Mouse (Mus musculus) embryonic facial prominence, embryonic 11.5 days (tissue): ENCODE results near the gene Agxt. TPM values are rescaled to one million over a fixed set of nuclear protein-coding genes. Genes with fewer than 3 reads are reported as not detected.

Experiments
- ATAC-seq: fragments of 200-750 bp; cut with Nextera tagmentation; replicated peaks from 2 replicates; pipeline ENCODE4 v1.8.0; 2017; ENCODE audit warnings: low read depth; ENCODE audit not compliant: insufficient number of reproducible peaks, low FRiP score, low TSS enrichment
- DNase-seq: peaks from one replicate; pipeline ENCODE4 v3.0.0-alpha.2; 2015; ENCODE audit warnings: low spot score
- H3K27ac ChIP-seq: fragments of 300-500 bp; sonication (generic); replicated peaks from 2 replicates; pipeline ENCODE4 v1.5.1; 2014; ENCODE audit warnings: mild to moderate bottlenecking, low read depth, low read length, control low read depth
- H3K27me3 ChIP-seq: fragments of 300-500 bp; sonication (generic); 2 replicates; pipeline ENCODE4 v1.6.1; 2014; ENCODE audit warnings: mild to moderate bottlenecking, low read length, moderate library complexity, mixed read lengths; ENCODE audit not compliant: control insufficient read depth, insufficient read depth
- H3K36me3 ChIP-seq: fragments of 300-500 bp; sonication (generic); replicated peaks from 2 replicates; pipeline ENCODE4 v1.6.1; 2014; ENCODE audit warnings: low read depth, mild to moderate bottlenecking, low read length, moderate library complexity, mixed read lengths; ENCODE audit not compliant: control insufficient read depth, insufficient read depth
- H3K4me1 ChIP-seq: fragments of 300-500 bp; sonication (generic); 2 replicates; pipeline ENCODE4 v1.6.1; 2014; ENCODE audit warnings: low read length, mixed read lengths; ENCODE audit not compliant: control insufficient read depth, insufficient read depth
- H3K4me2 ChIP-seq: fragments of 300-500 bp; sonication (generic); 2 replicates; pipeline ENCODE4 v1.6.1; 2014; ENCODE audit warnings: low read depth, mild to moderate bottlenecking, control low read depth, low read length, moderate library complexity
- H3K4me3 ChIP-seq: fragments of 300-500 bp; sonication (generic); 2 replicates; pipeline ENCODE4 v1.5.1; 2014; ENCODE audit warnings: low read depth, low read length, control low read depth
- H3K9ac ChIP-seq: fragments of 300-500 bp; sonication (generic); replicated peaks from 2 replicates; pipeline ENCODE4 v1.6.1; 2014; ENCODE audit warnings: mild to moderate bottlenecking, control low read depth, low read length
- H3K9me3 ChIP-seq: fragments of 300-500 bp; sonication (generic); replicated peaks from 2 replicates; pipeline ENCODE4 v1.6.1; 2016; ENCODE audit warnings: mild to moderate bottlenecking, low read length, inconsistent platforms, mixed read lengths; ENCODE audit not compliant: control insufficient read depth
- WGBS: fragments of 180-500 bp; shearing (Covaris S2); extraction: QIAGEN DNeasy Blood & Tissue Kit; methylation state at CpG from one replicate; pipeline ENCODE4 v1.1.7; 2014; 5-methylcytosine and 5-hydroxymethylcytosine counted together
- polyA plus RNA-seq: library from polyadenylated mRNA; unstranded; fragments of >200 nt; fragmentation: Nextera tagmentation; extraction: Ambion mirVana; gene quantifications from 2 replicates; pipeline ENCODE4 v1.2.1, GENCODE M21; 2014

Agxt gene
- polyA plus RNA-seq, 1 experiment from 2014 or later: not detected

GRCm38 (mm10) chr1:93184071-93184828 is 49.2 kb downstream of the Agxt start:
- WGBS: 78% methylated on average over 14 of the region's 14 CpGs
- no peak overlapping the region for H3K4me3 ChIP-seq
- no peak overlapping the region for H3K27ac ChIP-seq
- H3K9me3 ChIP-seq: no peaks in the 10 kb centered on the region
- DNase-seq: no peak
- no peak overlapping the region for H3K4me2 ChIP-seq
- H3K27me3 ChIP-seq: no peaks in the 10 kb centered on the region
- H3K9ac ChIP-seq: no peak overlapping the region
- no peaks in the 10 kb centered on the region for H3K36me3 ChIP-seq
- ATAC-seq: no peak
- H3K4me1 ChIP-seq: no peaks in the 10 kb centered on the region

GRCm38 (mm10) chr1:93190726-93191305 is 55.8 kb downstream of the Agxt start:
- Histone ChIP-seq H3K4me3 (no peak overlapping the region), H3K4me2 (peak overlapping the region; percentile 11; the same call in 1 of the 2 replicates), H3K4me1 (no peaks in the 10 kb centered on the region), H3K9ac (no peak overlapping the region), H3K27ac (no peak overlapping the region), H3K9me3 (no peaks in the 10 kb centered on the region), H3K27me3 (no peaks in the 10 kb centered on the region; the same call in 1 of the 2 replicates), H3K36me3 (no peaks in the 10 kb centered on the region)
- WGBS: 5% methylated on average over 9 of the region's 17 CpGs
- DNase-seq (no peak), ATAC-seq (no peak)

- no peaks in the 10 kb centered on the region for H3K4me1 ChIP-seq
- H3K9ac ChIP-seq: no peak overlapping the region
- no peak for DNase-seq
- no peak overlapping the region for H3K4me2 ChIP-seq
- H3K27ac ChIP-seq: no peak overlapping the region
- ATAC-seq: no peak
- WGBS: 91% methylated on average over 3 of the region's 3 CpGs
- H3K9me3 ChIP-seq: no peaks in the 10 kb centered on the region
- no peaks in the 10 kb centered on the region; the same call in 1 of the 2 replicates for H3K27me3 ChIP-seq
- H3K36me3 ChIP-seq: no peaks in the 10 kb centered on the region
- no peak overlapping the region for H3K4me3 ChIP-seq
These were observed 59.9 kb downstream of the Agxt start for GRCm38 (mm10) chr1:93194961-93195360.

Other genes starting within 250 kb of the Agxt start
- 0.67 and 0.93 TPM in 2 replicates for gene Ankmy1, start 232.3 kb upstream of the Agxt start, polyA plus RNA-seq
- gene Dusp28, start 228.3 kb upstream of the Agxt start, polyA plus RNA-seq: 7.2 and 10.3 TPM in 2 replicates
- 13.3 and 15.7 TPM in 2 replicates for gene Rnpepl1, start 224.5 kb upstream of the Agxt start, polyA plus RNA-seq
- 25.4 and 32.4 TPM in 2 replicates for gene Capn10, start 200.9 kb upstream of the Agxt start, polyA plus RNA-seq
- 0.21 and 0.25 TPM in 2 replicates for gene Gpr35, start 184.4 kb upstream of the Agxt start, polyA plus RNA-seq
- not detected in 2 replicates for gene Aqp12, start 128.9 kb upstream of the Agxt start, polyA plus RNA-seq
- gene Kif1a, start 33.3 kb upstream of the Agxt start, polyA plus RNA-seq: 19.9 and 26.0 TPM in 2 replicates
- gene 2310007B03Rik, start 25.7 kb downstream of the Agxt start, polyA plus RNA-seq: 0.08 and 0.36 TPM in 2 replicates
- gene Crocc2, start 33.5 kb downstream of the Agxt start, polyA plus RNA-seq: 0.14 and 0.25 TPM in 2 replicates
- gene Sned1, start 100.6 kb downstream of the Agxt start, polyA plus RNA-seq: 5.3 and 5.6 TPM in 2 replicates
- 32.5 and 34.9 TPM in 2 replicates for gene Mterf4, start 170.7 kb downstream of the Agxt start, polyA plus RNA-seq
- gene Ppp1r7, start 207.6 kb downstream of the Agxt start, polyA plus RNA-seq: 85.5 and 112 TPM in 2 replicates
- gene Pask, start 208.2 kb downstream of the Agxt start, polyA plus RNA-seq: 19.7 and 20.1 TPM in 2 replicates
- 0.06 and 0.42 TPM in 2 replicates for gene Ano7, start 238.7 kb downstream of the Agxt start, polyA plus RNA-seq